Mouse (Mus musculus) layer of hippocampus, postnatal 10 days (tissue): Measurements from ENCODE around the gene BC052040. TPM values are rescaled to one million over a fixed set of nuclear protein-coding genes. Genes with fewer than 3 reads are reported as not detected.

Experiments used
- DNase-seq, 2 experiments: peaks; one replicate each; pipeline ENCODE4 v3.0.0; 2021; ENCODE audit warnings: low spot score in 2 of 2
- total RNA-seq, 2 experiments: library from RNA; stranded (reverse); gene quantifications; 2 replicates each; pipeline ENCODE4 v1.2.3; 2021

The BC052040 gene
- total RNA-seq, 2 experiments from 2014 or later: 7.0 to 7.4 TPM

DNA sequence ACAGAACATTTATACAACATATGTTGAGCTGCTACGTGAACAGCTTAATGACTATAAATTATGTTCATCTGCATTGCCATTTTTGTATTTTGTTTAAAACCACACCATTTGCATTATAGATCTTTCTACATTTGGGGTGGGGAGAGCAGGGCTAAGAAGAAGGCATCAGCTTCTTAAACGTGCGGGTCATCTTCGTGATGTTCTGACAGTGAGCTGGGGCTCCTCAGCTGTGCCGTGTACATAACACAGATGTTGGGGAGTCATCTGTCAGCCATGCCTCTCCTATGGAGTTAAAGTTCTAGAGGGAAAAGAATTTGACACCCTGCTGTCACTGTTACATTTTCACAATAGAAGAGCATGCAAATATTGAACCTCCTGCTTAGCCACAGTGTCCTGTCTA is 19.2 kb downstream of the BC052040 start:
- DNase-seq: no peak

- no peak for DNase-seq
Observed at GRCm38 (mm10) chr2:115601280-115601679, 19.8 kb downstream of the BC052040 start.

- DNase-seq: no peak
Observed at GRCm38 (mm10) chr2:115602116-115602515, 20.6 kb downstream of the BC052040 start.

DNA sequence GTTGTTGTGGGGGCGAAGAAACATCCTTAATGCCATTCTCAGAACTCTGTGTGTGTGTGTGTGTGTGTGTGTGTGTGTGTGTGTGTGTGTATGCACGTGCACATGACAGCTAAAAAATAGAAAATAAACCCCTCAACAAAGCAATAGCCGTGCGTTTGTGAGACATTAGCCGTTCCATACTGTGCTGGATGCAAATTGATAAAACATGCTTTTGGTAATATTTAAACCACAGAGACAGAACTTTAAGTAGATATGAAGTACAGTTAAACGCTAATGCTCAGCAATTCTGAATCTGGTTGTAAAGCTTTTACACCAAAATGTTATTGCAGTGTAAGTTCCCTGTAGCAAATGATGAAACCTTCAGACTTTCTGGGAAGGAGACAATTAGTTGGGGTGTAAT is 22.6 kb downstream of the BC052040 start:
- no peak for DNase-seq

DNA sequence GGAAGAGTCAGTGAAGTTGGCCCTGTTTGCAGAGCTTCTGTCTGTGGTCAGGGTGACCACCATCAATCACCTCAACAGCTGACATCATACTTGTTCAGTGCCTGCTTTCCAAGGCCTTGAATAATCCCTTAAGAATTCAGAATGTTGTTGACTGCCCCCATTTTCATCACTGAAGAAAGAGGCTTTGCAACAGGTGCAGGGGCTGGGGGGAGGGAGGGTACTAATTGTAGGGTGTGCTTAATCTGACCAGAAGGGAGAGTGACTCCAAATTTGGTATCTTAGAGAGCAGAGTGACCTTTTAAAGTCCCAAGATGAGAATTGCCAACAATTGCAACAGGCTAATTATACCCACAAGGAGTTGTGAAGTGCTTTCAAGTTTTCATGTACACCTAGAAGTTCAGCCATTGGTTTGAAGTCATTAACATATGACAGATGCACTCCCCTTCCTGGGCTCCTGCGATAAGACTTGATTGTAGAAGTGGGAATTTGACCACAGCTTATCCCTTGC is 24.4 kb downstream of the BC052040 start:
- no peak for DNase-seq

DNA sequence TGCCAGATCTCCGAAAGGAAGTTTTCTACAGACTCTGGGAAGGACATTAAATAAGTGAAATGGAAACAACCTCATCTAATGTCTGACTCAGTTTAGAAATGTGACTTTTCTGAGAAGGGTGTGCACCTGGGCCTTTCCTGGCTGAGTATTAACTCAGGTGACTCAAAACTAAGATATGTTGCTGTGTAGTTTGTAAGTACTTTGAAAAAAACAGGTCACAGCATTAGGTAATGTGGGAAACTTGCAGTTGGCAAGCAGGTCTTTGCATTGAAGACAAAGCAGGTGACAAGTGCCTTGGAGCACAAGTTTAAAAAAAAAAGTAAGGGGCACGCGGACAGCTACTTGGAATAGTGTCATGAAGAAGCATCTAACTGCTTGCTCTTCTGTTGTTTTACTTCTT is 27.5 kb downstream of the BC052040 start:
- DNase-seq: no peak

DNA sequence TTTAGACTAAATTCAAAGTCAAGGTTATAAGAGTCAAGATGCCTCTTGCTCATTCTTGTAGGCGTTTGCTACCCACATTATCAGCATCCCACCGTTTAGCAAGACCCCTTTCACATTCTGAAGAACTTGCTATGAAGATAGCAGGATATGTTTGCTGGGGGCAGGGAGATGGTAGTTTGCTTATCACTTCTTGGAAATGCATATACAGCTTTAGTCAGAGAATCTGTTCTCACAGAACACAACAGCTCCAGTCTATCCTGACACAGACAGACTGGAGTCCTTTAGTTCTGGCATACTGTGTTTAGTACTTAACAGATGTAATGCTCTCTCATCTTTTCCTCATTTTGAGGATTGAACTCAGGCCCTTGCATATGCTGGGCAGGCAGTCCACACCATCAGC is 28.6 kb downstream of the BC052040 start:
- DNase-seq: no peak

DNA sequence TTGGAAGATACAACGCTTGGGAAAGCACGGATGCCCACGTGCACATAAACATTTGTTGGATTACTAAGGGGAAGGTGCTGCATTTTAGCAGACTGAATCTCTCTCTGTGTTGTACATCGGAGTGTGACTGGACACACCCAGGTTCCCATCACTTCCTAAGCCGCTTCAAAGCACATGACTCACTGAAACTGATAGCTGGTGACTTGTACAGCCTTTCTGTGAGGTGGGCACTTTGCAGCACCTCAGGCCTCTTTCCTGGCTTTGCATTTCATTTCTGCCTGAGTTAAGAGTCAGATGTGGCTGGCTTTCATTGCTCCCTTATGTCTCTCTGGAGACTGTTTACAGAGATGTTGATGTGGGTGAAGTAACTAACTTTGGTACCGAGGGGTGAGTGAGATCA is 29.0 kb downstream of the BC052040 start:
- DNase-seq: no peak

GRCm38 (mm10) chr2:115613830-115614520 is 32.5 kb downstream of the BC052040 start:
- DNase-seq: no peak

GRCm38 (mm10) chr2:115628471-115628870 is 47.0 kb downstream of the BC052040 start:
- no peak for DNase-seq

DNA sequence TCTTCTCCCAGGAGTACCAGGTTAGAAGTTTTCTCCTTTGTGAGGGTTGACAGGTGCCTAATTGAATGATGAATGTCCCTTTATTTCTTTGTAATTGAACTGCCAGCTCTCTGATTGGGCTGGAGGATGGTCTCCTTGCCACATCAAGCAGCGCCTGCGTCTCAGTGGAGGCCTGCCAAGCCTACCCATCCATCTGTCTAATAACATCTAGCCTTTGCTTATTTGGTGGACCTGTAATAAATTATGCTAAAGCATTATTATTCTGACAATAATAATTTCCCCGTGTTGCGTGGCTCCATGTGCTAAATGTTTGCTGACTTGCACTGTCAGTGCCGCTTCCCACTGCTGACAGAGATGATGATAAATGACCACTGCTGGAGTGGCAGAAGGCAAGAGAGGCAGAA is 49.5 kb downstream of the BC052040 start:
- no peak for DNase-seq

GRCm38 (mm10) chr2:115631826-115632225 is 50.3 kb downstream of the BC052040 start:
- no peak for DNase-seq

DNA sequence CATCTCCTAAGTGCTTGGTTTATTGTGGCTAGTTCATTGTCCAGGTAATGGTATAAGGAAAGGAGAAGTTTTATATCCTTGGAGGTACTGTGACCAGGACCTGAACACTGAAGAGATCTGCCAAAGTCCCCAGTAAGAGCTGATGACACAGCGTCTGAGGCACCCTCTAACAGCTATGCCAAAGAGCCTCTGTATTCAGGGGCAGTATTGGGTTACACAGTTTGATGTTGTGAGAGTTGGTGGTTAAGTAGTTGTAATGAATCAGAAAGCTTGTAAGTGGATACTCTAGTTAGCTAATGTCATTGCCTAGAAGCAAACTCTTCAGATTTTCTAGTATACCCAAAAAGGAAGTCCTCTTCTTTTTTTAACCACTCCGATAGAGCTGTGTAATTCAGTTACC is 68.7 kb downstream of the BC052040 start:
- no peak for DNase-seq

GRCm38 (mm10) chr2:115659712-115660111 is 78.2 kb downstream of the BC052040 start:
- DNase-seq: no peak

DNA sequence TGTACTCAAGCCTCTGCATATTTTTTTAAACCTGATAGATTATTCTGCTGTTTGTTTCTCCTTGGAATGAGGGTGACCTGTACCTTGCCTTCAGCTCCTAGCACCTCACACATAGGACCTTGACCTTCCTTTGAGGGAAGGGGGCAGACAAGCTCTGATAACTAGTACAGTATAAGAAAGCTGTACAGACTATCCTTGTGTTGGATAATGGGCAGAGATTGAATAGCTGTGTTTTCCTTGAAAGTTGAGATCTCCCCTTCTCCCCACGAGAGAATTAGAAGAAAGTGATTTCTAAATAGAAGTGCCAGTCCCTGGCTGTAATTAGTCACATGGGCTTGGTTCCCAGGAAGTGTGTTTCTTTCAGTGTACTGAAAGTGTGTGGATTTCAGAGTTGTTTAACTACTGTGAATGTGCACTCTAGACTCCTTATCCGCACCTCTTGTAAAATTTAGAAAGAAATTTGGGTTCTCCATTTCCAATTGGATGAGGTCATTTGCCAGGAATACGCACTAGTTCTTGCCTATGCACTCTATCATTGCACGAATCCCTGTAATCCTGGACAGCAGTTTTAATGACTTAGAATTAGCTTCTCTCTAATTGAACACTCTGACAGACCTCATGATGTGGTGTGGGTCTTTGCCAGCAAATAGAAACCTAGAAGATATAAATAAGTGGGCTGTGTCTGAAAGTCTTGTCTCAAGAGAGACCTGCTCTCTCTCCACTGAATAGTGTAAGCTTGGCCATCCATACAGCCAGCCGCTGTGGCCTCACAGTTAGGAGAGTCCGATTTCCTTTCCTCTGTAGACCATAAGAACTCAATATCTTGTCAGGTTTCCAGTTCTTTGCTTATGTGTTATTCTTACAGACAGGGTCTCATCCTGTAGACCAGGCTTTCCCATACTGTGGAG is 79.0 kb downstream of the BC052040 start:
- DNase-seq: no peak

GRCm38 (mm10) chr2:115667516-115667915 is 86.0 kb downstream of the BC052040 start:
- DNase-seq: no peak

- DNase-seq: no peak
Observed at GRCm38 (mm10) chr2:115673054-115673660, 91.6 kb downstream of the BC052040 start.

DNA sequence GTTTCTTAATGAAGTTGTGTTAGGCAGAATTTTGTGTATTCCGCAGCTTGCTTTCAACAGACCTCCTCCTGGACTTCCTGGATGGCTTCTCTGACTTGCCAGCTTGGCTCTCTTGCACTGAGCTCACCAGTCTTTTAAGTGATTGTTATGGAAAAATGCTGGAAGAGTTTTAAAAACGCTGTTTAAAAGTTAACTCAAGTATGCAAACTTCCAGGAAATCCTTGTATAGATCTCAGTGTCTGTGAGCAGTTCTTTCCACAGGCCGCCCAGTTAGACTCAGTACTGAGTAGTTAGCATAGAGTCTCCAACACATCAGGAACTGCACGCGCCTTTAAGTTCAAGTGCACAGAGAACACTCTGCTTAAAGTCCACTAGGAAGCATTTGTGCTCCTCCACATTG is 97.3 kb downstream of the BC052040 start:
- DNase-seq: no peak

GRCm38 (mm10) chr2:115685250-115685649 is 103.7 kb downstream of the BC052040 start:
- DNase-seq: no peak

DNA sequence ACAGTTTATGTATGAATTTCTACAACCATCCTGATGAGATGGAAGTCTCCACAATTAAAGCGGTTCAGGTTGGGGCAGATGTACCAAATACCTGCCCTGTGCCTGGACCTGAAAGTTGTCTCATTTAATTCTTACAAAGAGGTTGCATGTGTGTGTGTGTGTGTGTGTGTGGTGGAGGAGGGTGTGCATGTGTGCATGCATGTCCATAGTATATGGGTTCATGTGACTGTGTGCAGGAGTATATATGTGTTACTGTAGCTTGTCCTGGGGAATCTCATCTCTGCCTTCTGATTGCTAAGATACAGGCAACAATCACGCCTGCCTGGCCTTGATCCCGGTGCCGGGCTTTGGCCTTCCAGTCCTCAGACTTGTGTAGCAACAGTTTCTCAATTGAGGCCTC is 106.1 kb downstream of the BC052040 start:
- no peak for DNase-seq

- DNase-seq: peak in 1 of 2 experiments; percentile 12
Observed at GRCm38 (mm10) chr2:115688282-115688681, 106.8 kb downstream of the BC052040 start.

DNA sequence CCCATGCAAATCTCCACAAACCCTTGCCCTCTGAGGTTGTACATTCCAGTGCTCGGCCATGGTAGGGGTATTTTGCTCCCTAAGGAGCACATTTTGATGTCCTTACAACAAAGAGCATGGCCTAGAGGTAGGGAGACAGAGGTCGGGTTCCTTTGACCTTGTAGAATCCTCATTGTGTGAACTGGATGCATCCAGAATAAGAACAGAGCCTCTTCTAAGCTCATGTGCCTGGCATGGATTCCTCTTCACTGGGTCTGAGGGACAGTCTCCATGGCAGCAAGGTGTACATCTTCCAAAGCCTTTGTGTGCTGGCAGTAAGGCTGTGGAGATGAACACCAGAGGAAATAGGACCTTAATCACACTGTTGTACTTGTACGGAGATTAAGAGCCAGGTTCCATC is 112.3 kb downstream of the BC052040 start:
- DNase-seq: no peak
